Mouse (Mus musculus) embryonic facial prominence, embryonic 14.5 days (tissue): ENCODE results near the gene Usp16. TPM values are rescaled to one million over a fixed set of nuclear protein-coding genes. Genes with fewer than 3 reads are reported as not detected.
"Not testable (repeated sequence)": the region's sequence is repeated elsewhere in the genome, so short reads cannot be mapped to it uniquely, and the experiment has no call there.

Source experiments
- ATAC-seq: fragments of 200-750 bp; cut with Nextera tagmentation; 2 replicates; pipeline ENCODE4 v1.8.0; 2017; ENCODE audit warnings: low read depth, moderate number of reproducible peaks, moderate TSS enrichment
- DNase-seq: peaks from one replicate; pipeline ENCODE4 v3.0.0-alpha.2; 2015; ENCODE audit warnings: low spot score
- H3K27ac ChIP-seq: fragments of 300-500 bp; sonication (generic); replicated peaks from 2 replicates; pipeline ENCODE4 v1.5.1; 2014; ENCODE audit warnings: low read depth, mild to moderate bottlenecking, low read length, moderate library complexity
- H3K27me3 ChIP-seq: fragments of 300-500 bp; sonication (generic); replicated peaks from 2 replicates; pipeline ENCODE4 v1.6.1; 2014; ENCODE audit warnings: low read length; ENCODE audit not compliant: control insufficient read depth, insufficient read depth
- H3K36me3 ChIP-seq: fragments of 300-500 bp; sonication (generic); 2 replicates; pipeline ENCODE4 v1.6.1; 2014; ENCODE audit warnings: low read length, mixed read lengths; ENCODE audit not compliant: control insufficient read depth, insufficient read depth
- H3K4me1 ChIP-seq: fragments of 300-500 bp; sonication (generic); 2 replicates; pipeline ENCODE4 v1.6.1; 2014; ENCODE audit warnings: antibody characterized with exemption, low read length; ENCODE audit not compliant: control insufficient read depth, insufficient read depth
- H3K4me2 ChIP-seq: fragments of 300-500 bp; sonication (generic); 2 replicates; pipeline ENCODE4 v1.6.1; 2014; ENCODE audit warnings: low read depth, mild to moderate bottlenecking, low read length, moderate library complexity, mixed read lengths
- H3K4me3 ChIP-seq: fragments of 300-500 bp; sonication (generic); 2 replicates; pipeline ENCODE4 v1.5.1; 2014; ENCODE audit warnings: low read depth, mild to moderate bottlenecking, low read length
- H3K9ac ChIP-seq: fragments of 300-500 bp; sonication (generic); 2 replicates; pipeline ENCODE4 v1.6.1; 2014; ENCODE audit warnings: low read depth, mild to moderate bottlenecking, low read length, moderate library complexity, mixed read lengths
- H3K9me3 ChIP-seq: fragments of 300-500 bp; sonication (generic); 2 replicates; pipeline ENCODE4 v1.6.1; 2016; ENCODE audit warnings: low read length; ENCODE audit not compliant: control insufficient read depth
- WGBS: fragments of 180-500 bp; shearing (Covaris S2); extraction: QIAGEN DNeasy Blood & Tissue Kit; methylation state at CpG from one replicate; pipeline ENCODE4 v1.1.7; 2014; 5-methylcytosine and 5-hydroxymethylcytosine counted together
- polyA plus RNA-seq: library from polyadenylated mRNA; unstranded; fragments of >200 nt; fragmentation: Nextera tagmentation; extraction: Ambion mirVana; gene quantifications from 2 replicates; pipeline ENCODE4 v1.2.1, GENCODE M21; 2014

Gene Usp16
- polyA plus RNA-seq, 1 experiment from 2014 or later = 50.8 TPM

DNA sequence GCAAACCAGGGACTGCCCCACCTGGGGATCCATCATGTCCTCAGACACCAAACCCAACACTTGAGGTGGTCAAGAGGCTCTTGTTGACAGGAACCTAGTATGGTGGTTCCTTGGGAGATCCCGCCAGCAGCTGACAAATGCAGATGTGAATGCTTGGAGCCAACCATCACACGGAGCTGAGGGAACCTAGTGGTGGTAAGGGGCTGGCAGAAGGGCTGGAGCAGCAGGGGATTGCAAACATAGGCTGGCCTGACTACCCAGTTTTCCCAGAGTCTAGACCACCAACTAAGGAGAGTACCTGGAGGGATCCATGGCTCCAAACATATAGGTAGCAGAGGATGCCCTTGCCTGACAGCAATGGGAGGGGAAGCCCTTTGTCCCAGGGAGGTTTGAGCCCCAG lies 1.3 kb upstream of the Usp16 start:
- Histone ChIP-seq H3K4me1 (peaks cover 14% of the 10 kb centered on the region), H3K27me3 (no peaks in the 10 kb centered on the region), H3K36me3 (no peaks in the 10 kb centered on the region), H3K9ac (no peak overlapping the region), H3K9me3 (0 out of 2 replicates have a peak, but pooled peaks cover 3% of the 10 kb centered on the region), H3K4me2 (no peak overlapping the region), H3K27ac (no peak overlapping the region), H3K4me3 (no peak overlapping the region)
- ATAC-seq (no peak), DNase-seq (no peak)
- 93% methylated on average over 2 of the region's 2 CpGs for WGBS

DNA sequence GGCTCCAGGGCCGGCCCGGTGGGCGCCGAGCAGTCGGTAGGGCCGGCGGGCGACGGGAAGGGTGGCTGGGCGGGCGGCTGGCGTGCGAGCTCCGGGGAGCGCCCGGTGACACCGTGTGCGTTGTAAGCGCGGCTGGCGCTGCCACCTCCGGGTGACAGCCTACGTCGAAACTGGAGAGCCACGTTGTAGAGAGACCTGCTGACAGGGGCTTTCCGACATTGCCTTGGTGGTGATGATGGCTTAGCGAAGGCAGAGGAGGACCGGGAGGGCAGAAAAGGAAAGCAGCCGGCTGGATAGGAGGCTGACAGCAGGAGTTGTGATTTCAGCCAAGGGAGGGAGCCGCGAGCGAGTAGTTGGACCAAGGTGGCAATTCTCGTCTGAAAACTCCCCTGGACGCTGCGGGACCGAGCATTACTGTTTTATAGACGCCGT lies 693 bp downstream of the Usp16 start:
- Histone ChIP-seq H3K27ac (peak overlapping the region; percentile 79), H3K4me2 (peak overlapping the region; percentile 90), H3K4me1 (peaks cover 14% of the 10 kb centered on the region), H3K9me3 (0 out of 2 replicates have a peak, but pooled peaks cover 3% of the 10 kb centered on the region), H3K9ac (peak overlapping the region; percentile 92), H3K4me3 (peak overlapping the region; percentile 68), H3K36me3 (0 out of 2 replicates have a peak, but pooled peaks cover 9% of the 10 kb centered on the region), H3K27me3 (no peaks in the 10 kb centered on the region)
- DNase-seq (peak; percentile 12), ATAC-seq (peak; percentile 64)
- WGBS = under 1% methylated on average over 33 of the region's 38 CpGs

DNA sequence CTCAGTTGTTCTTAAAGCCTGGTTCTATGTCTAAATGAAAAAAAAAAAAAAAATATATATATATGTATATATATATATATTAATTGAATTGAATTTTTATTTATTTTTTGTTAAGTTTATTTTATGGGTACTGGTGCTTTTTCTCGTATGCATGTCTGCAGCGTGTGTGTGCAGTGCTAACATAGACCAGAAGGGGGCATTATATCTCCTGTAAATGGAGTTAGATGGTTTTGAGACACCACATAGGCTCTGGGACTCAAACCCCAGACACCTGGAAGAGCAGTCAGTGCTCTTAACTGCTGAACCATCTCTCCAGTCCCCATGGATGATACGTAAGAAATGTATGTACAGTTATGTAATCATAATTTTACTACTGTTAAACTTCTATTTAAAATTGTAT lies 4.2 kb downstream of the Usp16 start:
- H3K9ac ChIP-seq = no peak overlapping the region
- H3K27me3 ChIP-seq = no peaks in the 10 kb centered on the region
- DNase-seq (no peak), ATAC-seq (no peak)
- 93% methylated on average over 3 of the region's 3 CpGs for WGBS
- H3K9me3 ChIP-seq = no peaks in the 10 kb centered on the region
- H3K4me1 ChIP-seq = peaks cover 14% of the 10 kb centered on the region
- no peak overlapping the region for H3K27ac ChIP-seq
- no peak overlapping the region for H3K4me2 ChIP-seq
- H3K36me3 ChIP-seq = peaks cover 38% of the 10 kb centered on the region
- H3K4me3 ChIP-seq = no peak overlapping the region

DNA sequence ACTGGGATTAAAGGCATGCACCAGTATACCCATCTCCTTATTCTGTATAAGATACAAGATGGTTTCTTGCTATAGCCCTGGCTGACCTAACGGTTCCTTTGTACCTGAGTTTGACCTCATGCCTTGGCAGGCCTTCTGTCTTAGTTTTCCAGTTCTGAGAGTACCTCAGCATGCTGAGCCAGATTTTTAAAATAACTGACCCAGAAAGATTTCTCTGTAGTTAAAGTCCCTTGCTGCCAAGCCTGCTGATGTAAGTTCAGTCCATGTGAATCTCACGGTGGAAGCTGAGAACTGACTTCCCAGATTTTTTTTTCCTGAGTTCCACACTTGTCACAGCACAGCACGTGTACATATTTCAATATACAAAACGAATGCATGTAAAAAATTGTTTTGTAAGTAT lies 16.1 kb downstream of the Usp16 start:
- Histone ChIP-seq H3K36me3 (peaks cover 84% of the 10 kb centered on the region), H3K9ac (no peak overlapping the region), H3K27me3 (no peaks in the 10 kb centered on the region), H3K27ac (no peak overlapping the region), H3K9me3 (no peaks in the 10 kb centered on the region), H3K4me2 (no peak overlapping the region), H3K4me3 (no peak overlapping the region), H3K4me1 (no peaks in the 10 kb centered on the region)
- DNase-seq (no peak), ATAC-seq (no peak)
- WGBS = 91% methylated on average over 4 of the region's 4 CpGs

DNA sequence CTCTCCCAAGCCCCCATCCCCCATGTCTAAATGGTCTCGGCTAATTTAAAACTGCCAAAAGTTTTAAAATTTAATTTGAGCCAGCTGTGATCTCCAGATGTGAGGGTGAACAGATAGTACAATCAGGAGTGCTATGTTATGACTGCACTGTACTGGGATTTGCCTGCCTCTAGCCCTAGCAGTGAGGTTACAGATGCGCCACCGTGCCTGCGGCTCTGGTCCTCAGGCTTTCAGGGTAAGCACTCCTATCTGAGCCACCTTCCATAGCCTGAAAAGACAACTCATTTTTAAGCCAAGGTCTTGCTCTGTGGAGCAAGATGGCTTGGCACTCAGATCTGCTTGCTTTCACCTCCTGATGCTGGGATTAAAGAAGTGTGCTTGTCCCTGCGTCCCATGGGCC lies 29.9 kb downstream of the Usp16 start:
- ATAC-seq (no peak), DNase-seq (no peak)
- Histone ChIP-seq H3K4me1 (no peaks in the 10 kb centered on the region), H3K9me3 (no peaks in the 10 kb centered on the region), H3K27ac (no peak overlapping the region), H3K4me3 (no peak overlapping the region), H3K4me2 (no peak overlapping the region), H3K9ac (no peak overlapping the region), H3K27me3 (no peaks in the 10 kb centered on the region), H3K36me3 (peaks cover 85% of the 10 kb centered on the region)
- WGBS = 65% methylated on average over 5 of the region's 5 CpGs

DNA sequence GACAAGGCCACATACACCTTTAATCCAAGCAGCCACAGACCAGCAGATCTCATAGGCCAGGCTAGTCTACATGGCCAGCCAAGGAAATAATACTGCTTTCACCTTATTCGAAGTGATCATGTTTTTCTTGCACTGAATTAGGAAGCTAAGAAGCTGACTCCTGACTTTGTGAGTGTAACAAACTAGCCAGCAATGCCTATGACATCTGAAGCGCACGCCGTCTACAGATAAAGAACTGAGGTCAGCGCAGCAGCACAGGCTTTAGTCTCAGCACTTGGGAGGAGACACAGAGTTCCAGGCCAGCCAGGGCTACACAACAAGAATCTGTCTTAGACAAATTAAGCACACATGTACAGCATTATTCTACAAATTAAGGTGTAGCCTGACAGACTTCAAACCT lies 32.2 kb downstream of the Usp16 start:
- no peak for ATAC-seq
- peaks cover 94% of the 10 kb centered on the region for H3K36me3 ChIP-seq
- WGBS = 98% methylated on average over 5 of the region's 5 CpGs

DNA sequence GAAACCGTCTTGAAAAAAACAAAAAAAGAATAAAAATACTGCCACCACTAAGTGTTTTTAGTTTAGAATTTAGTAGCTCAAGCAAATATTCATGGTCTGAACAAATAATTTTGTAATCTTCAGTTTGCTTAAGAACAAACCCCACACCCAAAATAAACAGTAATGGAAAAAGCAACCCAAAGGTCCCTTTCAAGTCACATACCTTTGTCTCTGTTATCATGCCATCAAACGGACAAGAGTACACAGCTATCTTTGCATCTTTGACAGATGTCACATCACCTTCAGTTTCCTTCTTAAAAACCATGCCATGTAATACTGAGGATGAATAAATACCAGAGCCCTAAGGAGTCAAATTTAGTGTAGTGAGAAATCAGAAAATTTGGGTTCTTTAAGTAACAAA lies 34.1 kb downstream of the Usp16 start:
- 83% methylated on average over 2 of the region's 2 CpGs for WGBS
- Histone ChIP-seq H3K4me2 (no peak overlapping the region), H3K9me3 (no peaks in the 10 kb centered on the region), H3K27me3 (no peaks in the 10 kb centered on the region), H3K9ac (no peak overlapping the region), H3K36me3 (peaks cover 96% of the 10 kb centered on the region), H3K4me3 (no peak overlapping the region), H3K4me1 (no peaks in the 10 kb centered on the region), H3K27ac (no peak overlapping the region)
- no peak for DNase-seq
- no peak for ATAC-seq

More for the DNA sequence above, 32.2 kb downstream of the Usp16 start:
- no peak overlapping the region for H3K4me2 ChIP-seq
- H3K27me3 ChIP-seq = no peaks in the 10 kb centered on the region
- no peak overlapping the region for H3K27ac ChIP-seq
- no peaks in the 10 kb centered on the region for H3K9me3 ChIP-seq
- no peak overlapping the region for H3K9ac ChIP-seq
- no peak for DNase-seq
- no peak overlapping the region for H3K4me3 ChIP-seq
- H3K4me1 ChIP-seq = no peaks in the 10 kb centered on the region

DNA sequence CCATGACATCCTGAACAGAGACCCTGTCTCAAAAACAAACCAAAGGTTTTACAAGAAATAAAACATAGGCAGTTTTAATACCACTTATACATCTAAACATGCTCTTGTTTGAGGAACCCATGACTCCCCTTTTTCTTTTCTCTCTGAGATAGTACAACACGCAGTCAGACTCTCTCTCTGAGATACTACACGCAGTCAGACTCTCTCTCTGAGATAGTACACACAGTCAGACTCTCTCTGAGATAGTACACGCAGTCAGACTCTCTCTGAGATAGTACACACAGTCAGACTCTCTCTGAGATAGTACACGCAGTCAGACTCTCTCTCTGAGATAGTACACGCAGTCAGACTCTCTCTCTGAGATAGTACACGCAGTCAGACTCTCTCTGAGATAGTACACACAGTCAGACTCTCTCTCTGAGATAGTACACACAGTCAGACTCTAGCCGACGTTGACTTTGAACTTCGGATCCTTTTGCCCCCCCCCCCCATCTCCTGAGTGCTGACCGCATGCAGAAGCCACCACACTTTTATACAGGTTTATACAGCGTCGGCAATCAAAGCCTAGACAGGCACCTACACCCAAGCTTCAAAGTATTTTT lies 37.8 kb downstream of the Usp16 start:
- DNase-seq = not testable (repeated sequence)
- H3K36me3 ChIP-seq = peaks cover 66% of the 10 kb centered on the region

More for the DNA sequence above, 37.8 kb downstream of the Usp16 start:
- not testable (repeated sequence) for H3K4me3 ChIP-seq, ATAC-seq, H3K4me2 ChIP-seq, H3K27ac ChIP-seq, H3K9me3 ChIP-seq, H3K9ac ChIP-seq, H3K27me3 ChIP-seq
- 95% methylated on average over 12 of the region's 12 CpGs for WGBS
- peaks cover 12% of the 10 kb centered on the region for H3K4me1 ChIP-seq
